Mouse (Mus musculus): Measurements from ENCODE around the gene Mettl8. TPM values are rescaled to one million over a fixed set of nuclear protein-coding genes. Genes with fewer than 3 reads are reported as not detected.

Mettl8 gene
- total and polyA plus RNA-seq, 3 experiments = 7.5 to 9.2 (median 7.8) TPM

GRCm38 (mm10) chr2:71071601-71072000 is 16.2 kb upstream of the Mettl8 start:
- no peaks in the 10 kb centered on the region for H3K4me1 ChIP-seq (ENCODE audit: control insufficient read depth in 1 of 2, insufficient read depth in 2 of 2)
- H3K36me3 ChIP-seq (replicated peaks in 1 of 2; ENCODE audit: control insufficient read depth in 1 of 2, insufficient read depth in 1 of 2, low read length in 1 of 2) = peaks cover 9 to 24% of the 10 kb centered on the region in 2 experiments
- H3K9me3 ChIP-seq (replicated peaks; ENCODE audit: low read length) = no peaks in the 10 kb centered on the region
- no peak overlapping the region for H3K9ac ChIP-seq (ENCODE audit: insufficient read depth, low read depth)
- no peak overlapping the region for H3K4me2 ChIP-seq (ENCODE audit: insufficient read depth, low read depth, poor library complexity, severe bottlenecking)
- dilution Hi-C loops (cut with MboI; ENCODE audit: extremely low pct_ligation_motif_present, extremely low pct_unique_long_range_greater_than_20kb, low sequenced_read_pairs) = no loop called here
- in situ Hi-C loops (cut with MboI; ENCODE audit: low pct_ligation_motif_present, low pct_unique_long_range_greater_than_20kb, low sequenced_read_pairs) = no loop called here
- no peak overlapping the region for H3K4me3 ChIP-seq (replicated peaks in 1 of 3; ENCODE audit: low read depth in 2 of 3, low read length in 2 of 3, poor library complexity in 1 of 3)
- H3K27ac ChIP-seq (ENCODE audit: insufficient read depth, low read depth) = no peak overlapping the region
- no peak for TF ChIP-seq UBTF (IDR thresholded peaks at IDR 0.05; ENCODE audit: low read depth, low read length)
- TF ChIP-seq POLR2AphosphoS2 (IDR thresholded peaks at IDR 0.05; ENCODE audit: low read depth, low read length) = no peak
- no peak for TF ChIP-seq HCFC1 (IDR thresholded peaks at IDR 0.05; ENCODE audit: low read depth, low read length)
- no peak for TF ChIP-seq POLR2A (IDR thresholded peaks at IDR 0.05; ENCODE audit: low read depth, low read length)
- no peak for TF ChIP-seq NELFE (IDR thresholded peaks at IDR 0.05; ENCODE audit: low read depth, low read length)
- no peak for TF ChIP-seq MAFK (IDR thresholded peaks at IDR 0.05; ENCODE audit: insufficient replicate concordance, low read length)
- DNase-seq (ENCODE audit: extremely low read depth) = no peak
- H3K79me2 ChIP-seq (replicated peaks; ENCODE audit: control insufficient read depth, extremely low read depth, insufficient read depth, poor library complexity, severe bottlenecking) = no peaks in the 10 kb centered on the region
- no peaks in the 10 kb centered on the region for H3K27me3 ChIP-seq (replicated peaks)

GRCm38 (mm10) chr2:71056115-71056835 is 892 bp upstream of the Mettl8 start:
- in situ Hi-C loops (cut with MboI; ENCODE audit: low pct_ligation_motif_present, low pct_unique_long_range_greater_than_20kb, low sequenced_read_pairs) (no loop called here), dilution Hi-C loops (cut with MboI; ENCODE audit: extremely low pct_ligation_motif_present, extremely low pct_unique_long_range_greater_than_20kb, low sequenced_read_pairs) (no loop called here)
- peak overlapping the region; percentile 77 for H3K27ac ChIP-seq (ENCODE audit: insufficient read depth, low read depth)
- peak overlapping the region; percentile 38; the same call in 1 of the 2 replicates for H3K4me2 ChIP-seq (ENCODE audit: insufficient read depth, low read depth, poor library complexity, severe bottlenecking)
- peaks cover 5% of the 10 kb centered on the region for H3K9me3 ChIP-seq (replicated peaks; ENCODE audit: low read length)
- peak overlapping the region; percentile 70 to 76 (median 74) for H3K4me3 ChIP-seq (replicated peaks in 1 of 3; ENCODE audit: low read depth in 2 of 3, low read length in 2 of 3, poor library complexity in 1 of 3)
- no peaks in the 10 kb centered on the region for H3K27me3 ChIP-seq (replicated peaks)
- H3K36me3 ChIP-seq (replicated peaks in 1 of 2; ENCODE audit: control insufficient read depth in 1 of 2, insufficient read depth in 1 of 2, low read length in 1 of 2) = peaks cover 16 to 32% of the 10 kb centered on the region in 2 experiments
- no peak for DNase-seq (ENCODE audit: extremely low read depth)
- peaks cover 9 to 23% of the 10 kb centered on the region in 2 experiments for H3K4me1 ChIP-seq (ENCODE audit: control insufficient read depth in 1 of 2, insufficient read depth in 2 of 2)
- H3K79me2 ChIP-seq (replicated peaks; ENCODE audit: control insufficient read depth, extremely low read depth, insufficient read depth, poor library complexity, severe bottlenecking) = no peaks in the 10 kb centered on the region
- H3K9ac ChIP-seq (ENCODE audit: insufficient read depth, low read depth) = peak overlapping the region; percentile 79
- TF ChIP-seq ZKSCAN1 (IDR thresholded peaks at IDR 0.05; ENCODE audit: borderline replicate concordance, low read depth, low read length) (no peak), JUN (IDR thresholded peaks at IDR 0.05; ENCODE audit: insufficient read depth, low read depth, low read length) (no peak), SMC3 (IDR thresholded peaks at IDR 0.05; ENCODE audit: low read depth, low read length) (peak; percentile 18; the same call in 1 of the 2 replicates), ZMIZ1 (IDR thresholded peaks at IDR 0.05; ENCODE audit: low read depth, low read length) (no peak), USF1 (IDR thresholded peaks at IDR 0.05; ENCODE audit: low read depth, low read length) (no peak), CHD1 (IDR thresholded peaks at IDR 0.05; ENCODE audit: low read depth, low read length) (no peak), BHLHE40 (IDR thresholded peaks at IDR 0.05; ENCODE audit: low read depth, low read length) (no peak), CHD2 (IDR thresholded peaks at IDR 0.05; ENCODE audit: low read length) (no peak), ZNF384 (IDR thresholded peaks at IDR 0.05; ENCODE audit: low read depth, low read length) (peak; percentile 65), MYC (IDR thresholded peaks at IDR 0.05; ENCODE audit: low read depth, low read length) (peak; percentile 68; the same call in 1 of the 2 replicates), PAX5 (IDR thresholded peaks at IDR 0.05; ENCODE audit: low read length) (no peak), E2F4 (IDR thresholded peaks at IDR 0.05; ENCODE audit: insufficient replicate concordance, low read depth, low read length) (no peak), UBTF (IDR thresholded peaks at IDR 0.05; ENCODE audit: low read depth, low read length) (no peak), GABPA (IDR thresholded peaks at IDR 0.05; ENCODE audit: insufficient replicate concordance, low read depth, low read length) (no peak), JUND (conservative IDR thresholded peaks at IDR 0.05; ENCODE audit: low read depth, low read length) (no peak), POLR2AphosphoS2 (IDR thresholded peaks at IDR 0.05; ENCODE audit: low read depth, low read length) (no peak), RCOR1 (conservative IDR thresholded peaks at IDR 0.05; ENCODE audit: low read depth, low read length) (no peak), ZC3H11A (IDR thresholded peaks at IDR 0.05; ENCODE audit: low read depth, low read length) (no peak), ETS1 (conservative IDR thresholded peaks at IDR 0.05; ENCODE audit: low read depth, low read length) (no peak), IRF4 (IDR thresholded peaks at IDR 0.05; ENCODE audit: low read depth, low read length) (no peak), HCFC1 (IDR thresholded peaks at IDR 0.05; ENCODE audit: low read depth, low read length) (no peak), MAX (IDR thresholded peaks at IDR 0.05; ENCODE audit: low read length) (peak; percentile 76), USF2 (conservative IDR thresholded peaks at IDR 0.05; ENCODE audit: low read depth, low read length) (no peak), CTCF (conservative IDR thresholded peaks at IDR 0.05 in 1 of 2, IDR thresholded peaks at IDR 0.05 in 1 of 2; ENCODE audit: low read depth in 2 of 2, low read length in 2 of 2) (peak in 1 of 2 experiments; percentile 32; a peak in 2 of 4 replicates), SIN3A (IDR thresholded peaks at IDR 0.05; ENCODE audit: low read length) (no peak), MEF2A (IDR thresholded peaks at IDR 0.05; ENCODE audit: borderline replicate concordance, low read depth, low read length) (no peak), MAFK (IDR thresholded peaks at IDR 0.05; ENCODE audit: insufficient replicate concordance, low read length) (0 out of 2 replicates have a peak, but pooled peaks have one; percentile 45), NELFE (IDR thresholded peaks at IDR 0.05; ENCODE audit: low read depth, low read length) (no peak), NRF1 (IDR thresholded peaks at IDR 0.05; ENCODE audit: low read depth, low read length) (no peak), TBP (conservative IDR thresholded peaks at IDR 0.05; ENCODE audit: low read depth, low read length) (no peak)
